Mouse (Mus musculus) G1E (cell line): ENCODE data around the gene Vps26b.

Source experiments
- CTCF ChIP-seq: IDR thresholded peaks from 2 replicates; pipeline ENCODE4 v1.5.1; 2012; ENCODE audit warnings: low read depth, low read length, inconsistent platforms, mixed read lengths
- GATA1 ChIP-seq: IDR thresholded peaks from 2 replicates; pipeline ENCODE4 v1.6.1; 2012; ENCODE audit warnings: borderline replicate concordance, low read length, inconsistent platforms, mixed read lengths
- GATA2 ChIP-seq: IDR thresholded peaks from 2 replicates; pipeline ENCODE4 v1.6.1; 2012; ENCODE audit warnings: low read depth, low read length, inconsistent platforms, borderline replicate concordance
- POLR2AphosphoS5 ChIP-seq: IDR thresholded peaks from 2 replicates; pipeline ENCODE4 v1.6.1; 2012; ENCODE audit warnings: low read depth, low read length, inconsistent platforms; ENCODE audit not compliant: insufficient replicate concordance
- TAL1 ChIP-seq: conservative IDR thresholded peaks from 2 replicates; pipeline ENCODE4 v1.6.1; 2012; ENCODE audit warnings: low read depth, low read length, inconsistent platforms, mixed read lengths

- TF ChIP-seq CTCF, result no peak
- no peak for TF ChIP-seq TAL1
- no peak for TF ChIP-seq GATA1
- TF ChIP-seq POLR2AphosphoS5, result no peak
- no peak for TF ChIP-seq GATA2
These were observed 640 bp downstream of the Vps26b start for GRCm38 (mm10) chr9:27029022-27029827.
